Mouse (Mus musculus) cerebellum, postnatal 14 days (tissue): ENCODE data around the gene Adamts17.

Experiments
- DNase-seq, 2 experiments: peaks; one replicate each; pipeline ENCODE4 v3.0.0; 2021; ENCODE audit warnings: mixed read lengths in 2 of 2

Gene Adamts17

DNA sequence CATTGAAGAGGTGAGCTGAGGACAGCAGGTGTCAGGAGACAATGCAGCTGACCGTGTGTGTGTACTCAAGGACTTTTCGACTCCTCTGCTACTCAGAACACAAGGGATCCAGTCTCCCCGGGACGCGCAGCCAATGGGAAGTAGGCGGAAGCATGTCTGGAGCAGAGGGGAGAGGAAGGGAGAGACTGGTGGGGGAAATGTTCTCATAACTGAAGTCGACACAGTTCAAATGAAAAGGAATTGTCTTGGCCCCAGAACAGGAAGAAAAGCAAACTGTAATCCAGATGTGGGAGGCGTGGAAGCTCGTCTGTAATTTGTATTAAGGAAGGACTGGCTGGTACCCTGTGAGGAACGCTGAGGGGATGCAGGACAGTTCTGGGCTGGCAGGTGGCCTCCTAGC, 135.3 kb downstream of the Adamts17 start:
- no peak for DNase-seq

DNA sequence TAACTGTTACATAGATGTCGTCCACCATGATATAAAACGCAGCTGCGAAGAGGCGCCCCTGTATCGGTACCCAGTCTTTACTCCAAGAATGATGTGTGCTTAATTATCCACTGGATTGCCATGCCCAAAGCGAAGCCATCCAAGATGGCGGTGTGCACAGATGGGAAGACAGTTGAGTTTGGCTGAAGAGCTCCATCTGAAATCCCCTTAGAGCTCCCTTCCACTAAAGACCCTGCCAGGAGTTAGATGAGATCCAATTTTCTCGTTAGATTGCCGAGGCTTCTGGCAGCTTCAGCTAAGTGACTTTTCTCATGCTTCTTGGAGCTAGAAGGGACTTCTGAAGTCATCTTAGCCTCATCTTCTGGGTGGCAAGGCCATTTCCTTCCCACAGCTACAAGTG, 136.8 kb downstream of the Adamts17 start:
- peak; percentile 36 to 44 for DNase-seq

DNA sequence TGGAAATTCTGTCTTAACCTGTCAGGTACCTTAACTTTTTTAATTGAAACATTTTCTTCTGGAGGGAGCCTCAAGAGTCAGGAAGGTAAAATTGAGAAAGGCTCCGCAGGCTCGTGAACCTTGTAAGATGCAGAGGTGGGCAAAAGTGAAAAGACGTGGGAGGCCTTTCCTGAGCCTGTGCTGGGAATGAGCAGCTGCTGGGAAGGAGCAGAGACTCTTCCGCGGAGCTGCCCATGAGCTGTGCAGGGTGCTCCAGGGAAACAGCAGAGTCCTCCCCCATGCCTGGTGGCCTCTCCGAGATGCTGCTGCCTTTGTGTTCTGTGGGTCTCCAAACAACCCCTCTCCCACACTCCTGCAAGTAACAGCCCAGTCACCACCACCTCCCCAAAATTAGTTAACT, 142.1 kb downstream of the Adamts17 start:
- DNase-seq: no peak

DNA sequence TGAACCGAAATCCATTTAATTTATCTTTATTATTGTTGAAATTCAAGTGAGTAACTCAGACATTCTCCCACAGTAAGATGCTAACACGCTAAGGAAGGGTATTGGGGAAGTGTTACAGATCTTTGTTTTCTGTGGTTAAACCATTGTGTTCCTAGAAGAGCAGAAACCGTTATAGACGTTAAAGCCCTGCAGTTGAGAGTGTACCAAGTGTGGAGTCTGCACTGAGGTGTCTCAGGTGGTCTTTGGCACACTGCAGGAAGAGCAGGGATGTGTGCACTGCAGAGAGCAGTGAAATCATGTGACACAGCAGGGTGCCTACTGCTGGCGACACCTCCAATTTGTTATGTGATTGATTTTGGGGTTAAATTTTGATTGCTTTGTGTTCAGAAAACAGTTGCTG, 142.5 kb downstream of the Adamts17 start:
- DNase-seq: no peak

DNA sequence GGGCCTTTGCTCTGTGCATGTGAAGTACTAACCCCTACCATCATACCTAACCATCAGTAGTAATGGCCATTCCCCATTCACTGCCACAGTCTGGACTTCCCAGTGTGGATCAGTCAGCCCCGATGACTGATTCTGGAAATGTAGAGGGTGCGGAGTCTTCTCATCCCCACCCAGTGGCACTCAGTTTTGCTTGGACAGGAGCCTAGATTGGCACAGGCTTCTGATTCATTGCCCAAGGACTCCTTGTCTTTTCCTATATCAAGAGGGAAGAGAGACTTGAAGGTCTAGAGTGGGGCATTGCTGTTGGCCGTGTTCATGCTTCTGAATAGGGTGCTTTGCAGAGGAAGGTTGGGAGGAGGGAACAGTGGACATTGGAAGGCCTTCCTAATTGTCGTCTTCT, 148.1 kb downstream of the Adamts17 start:
- no peak for DNase-seq

DNA sequence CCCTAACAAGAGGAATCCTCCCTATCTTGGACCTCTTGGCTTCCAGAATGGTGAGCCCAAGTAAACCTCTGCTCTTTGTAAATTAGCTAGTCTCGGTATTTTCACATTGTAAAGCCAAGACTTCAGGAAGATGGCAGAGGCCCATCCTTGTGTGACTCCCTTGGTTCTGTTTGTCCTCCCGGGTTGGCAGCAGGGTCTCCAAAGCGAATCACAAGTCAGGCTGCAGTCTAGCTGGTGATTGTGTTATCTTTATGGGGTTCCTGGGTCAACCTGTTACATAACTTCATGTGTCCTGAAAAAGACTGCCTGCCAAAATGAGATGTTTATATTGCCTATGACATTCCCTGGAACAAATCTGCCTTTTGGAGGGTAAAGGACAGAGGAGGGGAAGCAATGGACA, 148.9 kb downstream of the Adamts17 start:
- DNase-seq: no peak

DNA sequence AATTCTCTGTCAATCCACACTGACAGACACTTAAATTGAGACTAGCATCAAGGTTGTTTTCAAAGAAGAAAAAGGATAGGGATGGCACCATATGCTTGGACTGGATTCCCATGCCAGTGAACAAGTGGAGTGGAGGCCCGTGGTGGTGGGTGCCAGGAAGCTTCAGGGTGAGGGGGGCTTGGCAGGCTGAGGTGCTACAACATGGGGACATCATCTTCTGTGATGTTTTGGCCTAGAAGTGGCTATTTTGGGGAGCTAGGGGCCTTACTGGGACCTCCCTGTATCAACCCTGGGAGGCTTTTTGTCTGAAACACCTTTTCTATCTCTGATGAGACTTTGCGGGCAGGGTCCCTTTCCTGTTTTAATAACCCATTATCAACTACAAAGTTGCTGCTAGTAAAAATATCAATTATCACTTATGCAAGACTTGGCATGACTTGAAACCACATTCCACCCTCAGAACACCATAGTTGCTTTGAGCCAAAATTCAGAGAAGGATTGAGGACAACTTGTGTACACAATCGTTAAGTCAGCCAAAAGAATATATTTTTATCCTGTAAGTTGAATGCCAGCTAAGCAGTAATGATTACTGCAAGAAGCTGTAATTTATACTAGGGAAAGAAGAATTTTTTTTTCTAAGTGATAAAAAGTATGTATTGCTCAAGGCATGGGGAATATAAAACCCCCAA, 150.0 kb downstream of the Adamts17 start:
- DNase-seq: no peak

DNA sequence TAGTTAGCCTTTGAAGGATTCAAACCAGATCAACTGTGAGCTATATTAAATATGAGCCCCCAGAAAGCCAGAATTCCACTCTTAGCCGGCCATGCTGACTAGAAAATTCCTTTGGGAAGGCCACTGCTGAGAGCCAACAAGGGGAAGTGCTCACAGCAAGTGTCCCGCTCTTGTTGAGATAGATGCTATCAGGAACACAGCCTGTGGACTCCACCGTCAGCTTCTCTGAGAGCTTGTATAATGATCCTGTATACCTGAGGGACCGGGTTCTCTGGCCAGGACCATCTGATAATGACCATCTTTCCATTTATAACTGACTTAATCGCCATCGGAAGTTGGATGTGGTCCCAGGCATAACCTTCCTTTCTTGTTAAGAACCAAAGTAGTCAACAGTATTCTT, 159.3 kb downstream of the Adamts17 start:
- DNase-seq: no peak

DNA sequence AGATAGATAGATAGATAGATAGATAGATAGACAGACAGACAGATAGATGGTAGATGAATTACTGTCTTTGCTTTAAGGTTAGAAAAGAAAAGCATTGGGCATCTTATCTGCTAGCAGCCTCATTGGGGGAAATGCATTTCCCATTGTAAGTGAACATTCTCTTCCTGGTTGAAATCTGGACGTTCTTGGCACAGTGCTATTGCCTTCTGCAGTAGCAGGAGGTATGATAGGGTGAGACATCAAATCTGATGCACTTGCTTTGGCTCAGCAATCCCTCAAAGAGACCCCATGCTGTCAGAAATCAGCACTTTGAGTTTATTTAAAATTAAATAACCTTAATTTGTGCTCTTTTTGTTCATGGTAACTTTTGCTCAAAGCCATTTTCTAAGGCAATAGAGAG, 164.1 kb downstream of the Adamts17 start:
- DNase-seq: no peak

DNA sequence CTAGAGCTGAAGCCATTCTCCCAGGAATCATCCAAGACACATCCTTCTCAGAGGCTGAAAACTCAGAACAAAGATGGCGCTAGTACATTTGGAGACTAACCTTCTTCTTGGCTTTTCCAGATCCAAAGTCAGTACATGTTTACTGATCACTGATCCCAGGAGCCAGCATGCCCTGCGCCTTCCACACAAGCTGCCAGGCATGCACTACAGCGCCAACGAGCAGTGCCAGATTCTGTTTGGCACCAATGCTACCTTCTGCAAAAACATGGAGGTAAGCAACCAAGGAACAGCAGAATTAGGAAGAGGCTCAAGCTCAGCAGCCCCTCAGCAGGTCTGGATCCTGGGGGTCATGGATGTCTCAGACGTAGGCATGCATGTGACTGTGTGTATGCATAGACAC, 164.7 kb downstream of the Adamts17 start:
- DNase-seq: peak; percentile 78 to 82

DNA sequence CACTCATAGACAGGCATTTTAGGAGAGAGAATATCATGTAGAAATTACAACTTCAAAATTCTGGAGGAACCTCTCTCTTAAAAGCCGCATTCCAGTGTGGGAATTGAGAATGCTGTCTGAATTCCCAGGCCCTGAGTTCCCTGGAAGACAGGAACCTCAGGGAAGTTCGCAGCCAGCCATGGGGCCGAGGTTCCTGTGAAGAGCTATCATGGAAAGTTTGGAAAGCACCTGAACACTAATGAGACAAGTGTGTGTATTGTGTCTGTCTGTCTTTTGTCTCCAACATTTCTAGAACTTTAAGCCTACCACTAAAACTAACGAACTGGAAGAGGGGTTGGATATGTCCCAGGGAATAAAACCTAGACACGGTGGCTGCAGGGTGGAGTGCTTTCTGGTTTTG, 170.3 kb downstream of the Adamts17 start:
- no peak for DNase-seq

DNA sequence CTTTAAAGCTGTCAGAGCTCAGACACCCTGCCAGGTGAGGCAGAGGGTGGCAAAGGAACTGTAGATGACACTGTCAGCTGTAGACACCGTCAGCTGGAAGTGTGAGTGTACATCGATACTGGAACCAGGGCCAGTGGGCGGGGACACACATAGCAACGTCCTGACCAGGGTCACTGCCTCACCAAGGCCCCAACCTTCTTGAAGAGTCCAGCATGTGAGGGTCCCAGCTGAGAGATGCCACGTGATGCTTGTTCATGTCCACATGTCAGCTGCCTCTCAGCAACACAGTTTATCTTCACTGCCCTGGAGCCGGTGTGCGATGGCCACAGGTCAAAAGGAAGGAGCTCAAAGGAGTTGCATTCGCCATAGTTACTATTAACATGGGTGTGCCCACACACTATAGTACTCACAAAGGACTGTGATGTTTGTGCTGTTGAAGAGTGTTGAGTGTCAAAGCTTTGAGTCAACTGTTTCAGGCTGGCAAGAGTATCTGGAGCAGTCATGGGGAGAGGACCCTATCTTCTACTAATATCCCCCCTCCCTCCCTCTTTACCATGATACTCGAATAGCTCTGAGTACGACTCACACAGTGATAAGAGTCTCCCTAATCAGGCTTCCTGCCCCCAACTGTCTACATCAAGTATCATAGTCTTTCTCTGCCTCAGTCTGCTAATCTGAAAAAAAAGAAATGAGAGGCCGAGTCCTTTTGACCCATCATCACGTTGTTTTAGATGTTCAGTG, 172.6 kb downstream of the Adamts17 start:
- DNase-seq: no peak

DNA sequence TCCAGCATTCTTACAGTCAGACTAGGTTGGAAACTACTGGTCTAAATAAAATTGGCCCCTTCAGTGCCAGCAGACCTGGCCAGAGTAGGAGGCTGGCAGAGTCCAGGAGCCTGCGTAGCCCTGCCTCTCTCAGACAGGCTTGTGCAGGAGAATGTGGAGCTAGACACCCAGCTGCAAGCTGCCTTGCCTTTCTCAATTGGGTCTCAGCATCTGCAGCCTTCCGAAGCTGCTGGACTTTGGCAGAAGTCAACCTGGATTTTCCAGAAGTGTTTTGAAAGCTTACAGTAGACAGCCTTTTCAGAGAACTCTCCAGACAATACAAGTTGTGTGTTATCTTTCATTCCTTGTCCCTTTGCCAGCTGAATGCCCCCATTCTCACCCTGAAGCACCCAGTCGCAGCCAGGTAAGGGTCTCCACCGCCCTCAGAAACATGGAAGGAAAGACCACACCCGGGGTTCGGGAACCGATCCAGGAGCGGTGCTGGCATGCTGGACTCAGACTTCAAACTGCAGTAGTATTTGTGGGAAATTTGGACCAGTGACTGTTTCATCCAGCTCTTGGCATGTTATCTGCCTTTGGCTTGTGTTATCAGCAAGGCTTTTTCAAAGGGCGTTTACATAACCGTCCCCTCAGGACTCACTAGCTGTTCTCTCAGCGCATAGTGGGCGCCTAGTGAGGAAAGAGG, 173.8 kb downstream of the Adamts17 start:
- DNase-seq: peak; percentile 26 to 52

DNA sequence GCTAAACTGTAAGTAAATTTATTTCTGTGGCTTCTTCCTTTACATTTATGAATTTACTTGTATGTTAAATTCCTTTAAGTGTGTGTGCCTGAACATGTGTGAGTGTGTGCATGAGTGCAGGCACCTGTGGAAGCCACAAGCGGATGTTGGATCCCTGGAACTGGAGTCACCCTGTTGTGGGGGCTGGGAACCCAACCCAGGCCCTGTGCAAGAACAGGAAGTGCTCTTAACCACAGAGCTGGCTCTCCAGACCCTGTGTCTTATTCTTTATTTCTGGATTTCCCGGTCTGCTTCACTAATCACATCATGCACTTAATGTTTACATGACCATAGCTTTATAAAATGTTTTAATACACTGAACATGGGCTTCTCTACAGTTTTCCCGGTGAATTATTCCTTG, 180.4 kb downstream of the Adamts17 start:
- DNase-seq: no peak

DNA sequence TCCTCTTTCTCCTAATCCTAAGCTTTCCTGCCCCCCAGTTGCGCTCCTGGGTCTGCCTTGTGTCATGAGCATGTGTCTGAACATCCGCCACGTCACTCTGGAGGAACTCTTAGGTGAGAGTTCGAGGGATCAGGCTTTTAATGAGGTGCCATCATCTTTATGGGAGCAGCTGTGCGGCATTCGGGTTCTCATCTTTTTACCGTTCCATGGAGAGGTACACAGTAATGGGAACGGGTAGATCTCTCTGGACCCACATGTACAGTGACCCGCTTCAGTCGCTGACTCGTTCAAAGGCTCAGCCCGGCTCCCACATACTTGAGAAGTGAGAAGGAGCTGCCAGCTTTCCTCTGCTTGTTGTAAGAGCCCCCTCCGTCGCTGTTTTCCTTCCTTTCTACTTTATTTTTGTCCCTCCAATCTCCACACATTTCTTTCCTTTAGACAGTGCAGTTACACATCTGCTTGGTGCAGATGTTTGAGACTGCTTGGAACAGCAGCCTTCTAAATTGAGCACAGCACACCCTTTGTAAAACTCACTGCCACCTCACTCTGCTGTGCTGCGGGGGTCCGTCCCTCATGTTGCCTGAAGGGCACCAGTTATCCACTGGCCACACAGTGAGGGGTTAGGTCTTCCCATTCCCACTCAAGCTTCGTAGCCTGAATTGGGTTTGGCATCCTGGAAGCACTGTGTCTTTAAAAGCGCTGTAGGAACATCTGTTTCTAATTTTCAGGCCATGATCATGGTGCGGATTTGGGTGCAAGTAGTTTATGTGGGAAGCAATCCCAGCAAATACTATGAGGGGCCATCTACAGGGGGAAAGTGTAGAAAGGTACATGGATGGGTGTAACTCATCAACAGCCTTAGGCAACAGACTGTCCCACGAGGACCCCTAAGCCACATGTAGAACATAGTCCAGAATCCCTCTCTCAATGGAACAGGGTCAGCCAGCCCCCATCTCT, 186.9 kb downstream of the Adamts17 start:
- DNase-seq: no peak

DNA sequence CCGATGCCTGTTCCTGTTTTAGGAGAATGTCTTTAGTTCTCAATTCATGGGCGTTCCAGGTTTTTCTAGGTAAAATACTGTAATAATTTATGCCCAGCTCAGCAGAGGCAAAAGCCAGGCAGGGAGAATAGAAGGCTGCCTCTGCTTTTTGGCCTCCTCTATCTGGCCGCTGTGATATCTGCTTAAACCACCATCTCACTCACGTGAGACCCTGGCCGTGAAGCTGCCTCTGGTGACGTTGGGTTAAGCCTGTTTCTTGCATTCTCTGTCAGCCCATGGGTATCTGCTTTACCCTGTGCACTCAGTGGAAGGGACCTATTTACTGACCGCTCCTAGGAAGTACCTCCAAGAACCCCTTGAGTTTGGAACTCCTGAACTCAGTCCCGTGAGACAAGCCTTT, 187.7 kb downstream of the Adamts17 start:
- DNase-seq: no peak

DNA sequence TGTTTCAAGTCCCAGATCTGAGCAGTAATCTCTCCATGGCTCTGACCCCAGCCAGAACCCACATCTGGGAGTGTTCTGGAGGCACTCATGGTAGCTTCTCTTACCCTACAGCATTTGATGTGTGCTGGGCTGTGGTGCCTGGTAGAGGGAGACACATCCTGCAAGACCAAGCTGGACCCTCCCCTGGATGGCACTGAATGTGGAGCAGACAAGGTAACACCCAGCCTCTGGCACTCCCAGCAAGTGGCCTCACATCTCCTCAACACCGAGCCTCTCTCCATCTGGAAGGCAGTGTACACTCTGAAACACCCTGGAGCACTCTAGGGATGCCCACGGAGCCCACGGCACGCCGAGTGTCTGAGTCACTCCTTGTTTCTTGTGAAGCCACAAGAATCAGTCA, 188.2 kb downstream of the Adamts17 start:
- DNase-seq: no peak

DNA sequence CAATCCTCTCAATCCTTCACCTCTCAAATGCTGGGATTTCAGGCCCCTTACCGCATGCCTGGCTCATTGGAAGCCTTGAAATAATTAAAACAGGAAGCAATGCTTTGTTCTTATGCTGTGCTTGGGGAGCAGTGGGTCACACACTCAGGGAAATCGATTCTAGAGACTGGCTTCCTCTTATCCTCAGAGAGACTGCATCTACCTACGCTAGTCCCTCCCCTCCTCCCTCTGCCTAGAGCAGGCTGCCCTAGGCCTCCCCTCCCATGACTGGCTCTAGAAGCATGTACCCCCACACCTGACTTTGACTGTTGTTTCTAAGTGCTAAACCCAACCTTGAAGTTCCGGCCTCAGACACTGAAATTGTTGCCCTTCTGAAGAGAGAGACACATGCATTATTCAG, 189.4 kb downstream of the Adamts17 start:
- DNase-seq: no peak

DNA sequence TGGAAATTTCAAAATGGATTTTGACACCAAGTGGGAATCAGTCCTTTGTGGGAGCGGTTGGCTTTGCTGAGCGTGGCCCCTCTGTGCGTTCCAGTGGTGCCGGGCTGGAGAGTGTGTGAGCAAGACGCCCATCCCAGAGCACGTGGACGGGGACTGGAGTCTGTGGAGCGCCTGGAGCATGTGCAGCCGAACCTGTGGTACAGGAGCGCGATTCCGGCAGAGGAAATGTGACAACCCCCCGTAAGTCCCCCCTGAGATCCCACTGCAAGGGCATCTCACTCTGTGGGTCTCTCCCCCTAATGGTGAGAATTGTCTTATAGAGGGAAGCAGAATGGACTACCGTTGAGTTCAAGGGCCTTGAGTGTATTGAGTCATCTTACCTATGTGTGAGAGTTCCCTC, 189.9 kb downstream of the Adamts17 start:
- no peak for DNase-seq

DNA sequence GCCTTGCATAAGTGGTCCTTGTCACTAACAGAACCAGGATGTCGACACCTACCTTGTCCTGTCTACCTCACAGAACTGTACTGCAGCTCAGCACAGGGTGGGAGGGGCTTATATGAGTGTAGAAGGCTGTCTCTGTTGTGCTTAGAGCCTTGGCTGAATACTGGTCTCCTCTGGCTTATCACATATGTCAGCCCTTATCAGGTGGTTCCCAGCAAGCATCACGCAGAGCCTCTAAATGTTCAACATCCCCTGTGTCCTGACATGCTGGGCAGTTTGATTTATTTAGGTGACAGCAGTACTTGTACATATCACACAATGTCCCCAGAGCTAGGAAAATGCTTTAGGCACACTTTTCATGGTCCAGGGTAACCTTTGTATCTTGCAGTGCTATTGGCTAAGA, 191.7 kb downstream of the Adamts17 start:
- DNase-seq: no peak

DNA sequence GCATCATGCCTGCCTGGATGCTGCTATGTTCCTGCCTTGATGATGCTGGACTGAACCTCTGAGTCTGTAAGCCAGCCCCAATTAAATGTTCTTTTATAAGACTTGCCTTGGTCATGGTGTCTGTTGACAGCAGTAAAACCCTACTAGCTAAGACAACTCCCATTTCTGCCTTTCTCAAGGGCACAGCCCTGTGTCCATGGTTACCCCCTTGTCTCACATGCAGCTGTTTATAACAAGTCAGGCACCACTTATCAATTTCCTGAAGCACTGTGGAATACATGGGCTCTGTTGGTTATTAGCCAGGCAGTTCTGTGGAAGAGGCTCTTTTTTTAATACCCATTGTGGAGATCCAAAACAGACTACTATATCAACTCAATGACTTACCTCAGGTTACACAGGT, 193.1 kb downstream of the Adamts17 start:
- no peak for DNase-seq

DNA sequence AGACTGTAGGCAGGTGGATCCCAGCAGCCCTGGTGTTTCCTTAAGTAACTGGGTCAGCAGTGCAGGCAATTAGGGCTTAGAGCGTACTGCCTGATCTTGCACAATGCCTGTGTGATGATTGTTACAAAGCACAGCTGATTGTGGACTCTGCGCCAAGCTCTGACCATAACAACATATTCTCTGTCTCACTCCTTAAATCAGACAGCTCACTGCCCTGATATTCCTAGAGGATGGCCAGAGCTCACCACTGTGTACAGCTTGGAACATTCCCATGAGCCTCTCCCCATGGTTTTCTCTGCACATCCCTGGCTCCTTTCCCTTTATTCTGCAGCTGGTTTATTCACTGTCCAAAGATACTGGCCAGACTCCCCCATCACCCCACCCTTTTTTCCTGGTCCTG, 194.8 kb downstream of the Adamts17 start:
- no peak for DNase-seq

DNA sequence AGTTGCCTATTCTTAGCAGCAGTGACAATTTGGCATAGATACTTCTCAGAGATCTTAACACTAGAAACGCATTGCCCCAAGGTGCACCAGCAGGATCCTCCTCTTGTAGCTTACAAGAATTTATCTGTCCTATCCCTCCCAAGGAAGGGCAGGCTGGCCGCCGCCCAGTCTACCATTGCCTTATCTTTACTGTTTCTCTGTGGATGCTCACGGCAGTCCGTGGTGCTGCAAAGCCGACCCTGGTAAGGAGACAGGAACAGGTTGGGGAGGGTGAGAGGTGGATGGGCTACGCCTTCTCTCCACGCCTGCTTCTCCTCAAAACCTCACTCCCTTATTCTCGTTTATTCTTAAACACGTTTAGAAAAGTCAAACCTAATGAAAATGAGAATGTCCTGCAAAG, 195.7 kb downstream of the Adamts17 start:
- DNase-seq: no peak
